Mouse (Mus musculus) kidney, postnatal 0 days (tissue): ENCODE data around the gene Pias4. TPM values are rescaled to one million over a fixed set of nuclear protein-coding genes. Genes with fewer than 3 reads are reported as not detected.

Experiments
- ATAC-seq: fragments of 200-750 bp; cut with Nextera tagmentation; replicated peaks from 2 replicates; pipeline ENCODE4 v1.8.0; 2017; ENCODE audit warnings: low read depth, moderate number of reproducible peaks, moderate TSS enrichment, moderate library complexity; ENCODE audit not compliant: low FRiP score
- DNase-seq: peaks from one replicate; pipeline ENCODE4 v3.0.0-alpha.2; 2016; ENCODE audit warnings: low spot score
- H3K27ac ChIP-seq: fragments of 300-500 bp; sonication (generic); 2 replicates; pipeline ENCODE4 v1.5.1; 2014; ENCODE audit warnings: mild to moderate bottlenecking
- H3K27me3 ChIP-seq: fragments of 300-500 bp; sonication (generic); 2 replicates; pipeline ENCODE4 v1.6.1; 2014; ENCODE audit warnings: low read length, mixed read lengths; ENCODE audit not compliant: insufficient read depth
- H3K36me3 ChIP-seq: fragments of 300-500 bp; sonication (generic); 2 replicates; pipeline ENCODE4 v1.6.1; 2014; ENCODE audit warnings: low read length, mixed read lengths; ENCODE audit not compliant: insufficient read depth
- H3K4me1 ChIP-seq: fragments of 300-500 bp; sonication (generic); replicated peaks from 2 replicates; pipeline ENCODE4 v1.6.1; 2014; ENCODE audit warnings: antibody characterized with exemption, low read length, mixed read lengths; ENCODE audit not compliant: insufficient read depth
- H3K4me2 ChIP-seq: fragments of 300-500 bp; sonication (generic); 2 replicates; pipeline ENCODE4 v1.6.1; 2014; ENCODE audit warnings: mild to moderate bottlenecking, low read length, moderate library complexity, mixed read lengths
- H3K4me3 ChIP-seq: fragments of 300-500 bp; sonication (generic); replicated peaks from 2 replicates; pipeline ENCODE4 v1.5.1; 2014; ENCODE audit warnings: low read depth, low read length
- H3K9ac ChIP-seq: fragments of 300-500 bp; sonication (generic); 2 replicates; pipeline ENCODE4 v1.6.1; 2014; ENCODE audit warnings: low read depth, low read length
- H3K9me3 ChIP-seq: fragments of 300-500 bp; sonication (generic); replicated peaks from 2 replicates; pipeline ENCODE4 v1.6.1; 2016; ENCODE audit warnings: low read length, inconsistent platforms, mixed read lengths
- CTCF ChIP-seq: IDR thresholded peaks from 2 replicates; pipeline ENCODE4 v1.5.1; 2016; ENCODE audit warnings: antibody characterized with exemption, low read depth, mild to moderate bottlenecking, moderate library complexity
- WGBS: fragments of 180-500 bp; shearing (Covaris S2); extraction: QIAGEN DNeasy Blood & Tissue Kit; methylation state at CpG from one replicate; pipeline ENCODE4 v1.1.7; 2014; 5-methylcytosine and 5-hydroxymethylcytosine counted together
- polyA plus RNA-seq: library from polyadenylated mRNA; unstranded; fragments of >200 nt; fragmentation: Nextera tagmentation; extraction: Ambion mirVana; gene quantifications from 2 replicates; pipeline ENCODE4 v1.2.1, GENCODE M21; 2015

Pias4 gene
- polyA plus RNA-seq, 1 experiment from 2014 or later = 28.4 TPM

DNA sequence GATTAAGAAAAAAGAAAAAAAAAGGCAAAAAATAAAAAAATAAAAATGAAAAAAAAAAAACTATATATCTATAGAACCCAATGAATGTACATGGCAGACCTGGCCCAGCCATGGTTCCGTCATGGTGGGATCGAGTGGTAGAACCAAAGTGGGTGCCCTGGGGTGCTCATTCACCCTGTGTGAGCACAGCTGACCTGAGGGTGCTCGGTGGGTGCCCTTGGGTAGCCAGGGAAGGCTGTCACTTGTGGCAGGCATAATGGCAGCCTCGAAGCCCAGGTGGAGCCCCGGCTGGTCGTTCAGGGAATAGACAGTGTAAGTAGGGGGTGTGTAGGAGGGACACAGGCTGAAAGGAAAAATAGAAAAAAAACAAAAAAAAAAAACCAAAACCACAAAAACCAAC is 16.5 kb downstream of the Pias4 start:
- DNase-seq = no peak
- no peaks in the 10 kb centered on the region for H3K4me1 ChIP-seq
- H3K27ac ChIP-seq = no peak overlapping the region
- no peak overlapping the region for H3K4me3 ChIP-seq
- TF ChIP-seq CTCF = no peak
- ATAC-seq = no peak
- no peaks in the 10 kb centered on the region for H3K9me3 ChIP-seq
- H3K36me3 ChIP-seq = peaks cover 69% of the 10 kb centered on the region
- WGBS = 64% methylated on average over 6 of the region's 6 CpGs
- no peak overlapping the region for H3K9ac ChIP-seq
- no peak overlapping the region for H3K4me2 ChIP-seq
- H3K27me3 ChIP-seq = no peaks in the 10 kb centered on the region

- Histone ChIP-seq H3K36me3 (peaks cover 62% of the 10 kb centered on the region), H3K9me3 (no peaks in the 10 kb centered on the region), H3K4me3 (no peak overlapping the region), H3K27ac (no peak overlapping the region), H3K9ac (no peak overlapping the region), H3K27me3 (no peaks in the 10 kb centered on the region), H3K4me2 (no peak overlapping the region), H3K4me1 (peaks cover 2% of the 10 kb centered on the region)
- DNase-seq (no peak), ATAC-seq (no peak)
- no peak for TF ChIP-seq CTCF
- 80% methylated on average over 4 of the region's 4 CpGs for WGBS
Measured at GRCm38 (mm10) chr10:81146296-81146695, 21.4 kb downstream of the Pias4 start.

DNA sequence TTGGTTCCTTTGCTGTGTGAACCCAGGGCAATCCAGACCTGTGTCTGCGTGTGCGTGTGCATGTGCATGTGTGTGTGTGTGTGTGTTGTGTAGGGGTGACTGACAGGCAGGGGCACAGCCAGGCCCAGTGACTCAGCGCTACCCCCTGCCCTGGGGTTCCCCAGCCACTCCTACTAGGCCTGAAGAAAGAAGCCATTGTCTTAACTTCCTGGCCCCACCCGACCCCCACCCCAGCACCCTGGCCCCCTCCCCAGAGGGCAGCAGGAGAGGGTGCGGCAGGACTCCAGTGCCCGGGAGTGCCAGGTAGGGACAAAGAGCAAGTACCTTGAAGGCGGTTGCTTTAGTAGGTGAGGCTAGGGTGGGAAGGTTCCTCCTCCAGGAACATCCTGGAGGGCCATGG is 21.9 kb downstream of the Pias4 start:
- TF ChIP-seq CTCF = no peak
- peaks cover 62% of the 10 kb centered on the region for H3K36me3 ChIP-seq
- no peak overlapping the region for H3K9ac ChIP-seq
- no peak overlapping the region for H3K27ac ChIP-seq
- DNase-seq = no peak
- no peak overlapping the region for H3K4me3 ChIP-seq
- H3K9me3 ChIP-seq = no peaks in the 10 kb centered on the region
- 73% methylated on average over 7 of the region's 7 CpGs for WGBS
- H3K4me2 ChIP-seq = no peak overlapping the region
- no peaks in the 10 kb centered on the region for H3K27me3 ChIP-seq
- ATAC-seq = no peak
- peaks cover 7% of the 10 kb centered on the region for H3K4me1 ChIP-seq

- H3K9me3 ChIP-seq = no peaks in the 10 kb centered on the region
- H3K4me1 ChIP-seq = peaks cover 12% of the 10 kb centered on the region
- no peaks in the 10 kb centered on the region for H3K27me3 ChIP-seq
- no peak for TF ChIP-seq CTCF
- peaks cover 62% of the 10 kb centered on the region for H3K36me3 ChIP-seq
- 92% methylated on average over 6 of the region's 6 CpGs for WGBS
- ATAC-seq = no peak
- H3K4me2 ChIP-seq = no peak overlapping the region
- H3K9ac ChIP-seq = no peak overlapping the region
- H3K4me3 ChIP-seq = no peak overlapping the region
- no peak overlapping the region for H3K27ac ChIP-seq
- no peak for DNase-seq
Measured at GRCm38 (mm10) chr10:81145307-81145706, 22.4 kb downstream of the Pias4 start.

- H3K27ac ChIP-seq = no peak overlapping the region
- ATAC-seq = no peak
- no peaks in the 10 kb centered on the region for H3K9me3 ChIP-seq
- H3K4me2 ChIP-seq = no peak overlapping the region
- H3K4me1 ChIP-seq = peaks cover 18% of the 10 kb centered on the region
- 89% methylated on average over 27 of the region's 27 CpGs for WGBS
- H3K4me3 ChIP-seq = no peak overlapping the region
- TF ChIP-seq CTCF = no peak
- peaks cover 59% of the 10 kb centered on the region for H3K36me3 ChIP-seq
- no peak for DNase-seq
- H3K27me3 ChIP-seq = no peaks in the 10 kb centered on the region
- no peak overlapping the region for H3K9ac ChIP-seq
Measured at GRCm38 (mm10) chr10:81144667-81145066, 23.1 kb downstream of the Pias4 start.

GRCm38 (mm10) chr10:81143845-81144437 is 23.8 kb downstream of the Pias4 start:
- Histone ChIP-seq H3K36me3 (peaks cover 53% of the 10 kb centered on the region), H3K4me3 (no peak overlapping the region), H3K9me3 (no peaks in the 10 kb centered on the region), H3K27ac (no peak overlapping the region), H3K9ac (no peak overlapping the region), H3K4me1 (peaks cover 20% of the 10 kb centered on the region), H3K4me2 (no peak overlapping the region), H3K27me3 (no peaks in the 10 kb centered on the region)
- 96% methylated on average over 52 of the region's 52 CpGs for WGBS
- TF ChIP-seq CTCF = no peak
- DNase-seq = no peak
- no peak for ATAC-seq

GRCm38 (mm10) chr10:81143157-81143633 is 24.5 kb downstream of the Pias4 start:
- H3K4me1 ChIP-seq = peaks cover 20% of the 10 kb centered on the region
- no peaks in the 10 kb centered on the region for H3K9me3 ChIP-seq
- no peak for ATAC-seq
- no peak overlapping the region for H3K4me2 ChIP-seq
- peaks cover 45% of the 10 kb centered on the region for H3K36me3 ChIP-seq
- H3K27me3 ChIP-seq = no peaks in the 10 kb centered on the region
- no peak overlapping the region for H3K27ac ChIP-seq
- WGBS = 93% methylated on average over 7 of the region's 7 CpGs
- no peak for TF ChIP-seq CTCF
- H3K4me3 ChIP-seq = no peak overlapping the region
- H3K9ac ChIP-seq = no peak overlapping the region
- DNase-seq = no peak
